Mouse (Mus musculus) liver, embryonic 14.5 days (tissue): ENCODE measurements around the gene Car3.

Experiments used
- CTCF ChIP-seq: IDR thresholded peaks from 2 replicates; pipeline ENCODE4 v1.5.1; 2016; ENCODE audit warnings: antibody characterized with exemption, low read depth, control low read depth
- EP300 ChIP-seq: IDR thresholded peaks from 2 replicates; pipeline ENCODE4 v1.6.1; 2016; ENCODE audit warnings: antibody characterized with exemption, low read depth

DNA sequence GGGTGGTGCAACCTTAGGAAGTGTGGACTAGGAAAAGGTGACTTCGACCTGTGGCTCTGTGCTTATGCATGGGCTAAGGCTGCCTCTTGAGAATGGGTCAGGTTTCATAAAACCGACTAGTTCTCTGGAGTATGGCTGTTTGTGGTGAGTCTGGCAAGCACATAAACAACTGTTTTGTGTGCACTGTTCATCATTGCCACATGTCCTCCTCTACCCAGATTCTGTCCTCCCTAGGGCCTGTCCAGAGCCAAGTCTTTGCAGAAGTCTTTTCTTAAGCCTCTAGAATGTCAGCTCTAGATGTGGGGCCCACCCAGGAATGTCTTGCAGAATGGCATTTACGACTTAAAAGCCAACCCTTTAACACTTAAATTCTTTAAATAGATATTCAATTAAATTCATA lies 5.4 kb upstream of the Car3 start:
- TF ChIP-seq EP300 (no peak), CTCF (no peak)
